In genomic region chr12:100275850-100276249, GRCm38 (mm10) we compare ENCODE assay signal across 9 mouse cellular contexts.
A peak's percentile ranks its signal among the peaks of the same experiment; 100 is the strongest.
DNase-seq lines count a peak whose midpoint lies in the region; ATAC-seq and TF ChIP-seq lines count a peak whose summit lies in the region.
"Had no signal": no experiment of that assay in that cellular context is flagged by ENCODE, and none has a peak within 500 bp of the region (broad histone marks: within the 10 kb centered on the region; RNA-seq: fewer than 3 reads in every experiment).

No protein-coding gene starts in this region.

- H3K27me3 ChIP-seq in liver, postnatal 0 days (ENCODE audit: insufficient read depth, low read length) = no peaks in the 10 kb centered on the region
- H3K27me3 ChIP-seq in liver, embryonic 12.5 days (replicated peaks) = peaks cover 14% of the 10 kb centered on the region; the same call in 1 of the 2 replicates
- H3K27me3 ChIP-seq in heart, postnatal 0 days (ENCODE audit: control insufficient read depth, insufficient read depth, low read length) = no peaks in the 10 kb centered on the region
- no peaks in the 10 kb centered on the region for H3K27me3 ChIP-seq in lung, embryonic 14.5 days (ENCODE audit: insufficient read depth, low read length)
- H3K27me3 ChIP-seq in stomach, embryonic 16.5 days (ENCODE audit: control insufficient read depth, insufficient read depth, low read length) = no peaks in the 10 kb centered on the region
- H3K27me3 ChIP-seq: liver, embryonic 13.5 days had no signal

- WGBS in liver, postnatal 0 days (ENCODE audit: insufficient replicate concordance) = 64% methylated on average over 5 of the region's 5 CpGs
- WGBS in liver, embryonic 12.5 days (ENCODE audit: insufficient replicate concordance) = 69% methylated on average over 5 of the region's 5 CpGs
- 35% methylated on average over 5 of the region's 5 CpGs for WGBS in heart, postnatal 0 days
- 60% methylated on average over 5 of the region's 5 CpGs for WGBS in lung, embryonic 14.5 days
- 57% methylated on average over 5 of the region's 5 CpGs for WGBS in stomach, embryonic 16.5 days

- TF ChIP-seq CTCF in liver, postnatal 0 days (IDR thresholded peaks at IDR 0.05; ENCODE audit: low read depth) = no peak
- TF ChIP-seq CTCF in heart, postnatal 0 days (IDR thresholded peaks at IDR 0.05; ENCODE audit: low read depth) = no peak
- no peak for TF ChIP-seq CTCF in lung, embryonic 14.5 days (IDR thresholded peaks at IDR 0.05; ENCODE audit: low read depth)

- H3K36me3 ChIP-seq in liver, postnatal 0 days (replicated peaks; ENCODE audit: insufficient read depth, low read length) = no peaks in the 10 kb centered on the region
- H3K36me3 ChIP-seq in liver, embryonic 12.5 days = no peaks in the 10 kb centered on the region
- no peaks in the 10 kb centered on the region for H3K36me3 ChIP-seq in heart, postnatal 0 days (replicated peaks; ENCODE audit: control insufficient read depth, insufficient read depth, low read length)
- no peaks in the 10 kb centered on the region for H3K36me3 ChIP-seq in lung, embryonic 14.5 days (ENCODE audit: insufficient read depth)
- no peaks in the 10 kb centered on the region for H3K36me3 ChIP-seq in stomach, embryonic 16.5 days (ENCODE audit: control insufficient read depth, insufficient read depth, low read length)
- H3K36me3 ChIP-seq: liver, embryonic 13.5 days had no signal

- H3K9ac ChIP-seq in liver, postnatal 0 days (replicated peaks) = no peak overlapping the region
- H3K9ac ChIP-seq in liver, embryonic 12.5 days = no peak overlapping the region
- no peak overlapping the region for H3K9ac ChIP-seq in heart, postnatal 0 days (replicated peaks; ENCODE audit: low read depth, low read length)
- H3K9ac ChIP-seq in lung, embryonic 14.5 days = no peak overlapping the region
- no peak overlapping the region for H3K9ac ChIP-seq in stomach, embryonic 16.5 days (ENCODE audit: low read length)
- H3K9ac ChIP-seq: liver, embryonic 13.5 days had no signal

- H3K4me2 ChIP-seq in liver, postnatal 0 days (ENCODE audit: low read depth, low read length) = no peak overlapping the region
- H3K4me2 ChIP-seq in liver, embryonic 12.5 days = no peak overlapping the region
- no peak overlapping the region for H3K4me2 ChIP-seq in heart, postnatal 0 days (ENCODE audit: low read depth, low read length)
- H3K4me2 ChIP-seq in lung, embryonic 14.5 days = no peak overlapping the region
- H3K4me2 ChIP-seq in stomach, embryonic 16.5 days (ENCODE audit: low read depth, low read length) = no peak overlapping the region
- H3K4me2 ChIP-seq: liver, embryonic 13.5 days had no signal

- no peak overlapping the region for H3K4me3 ChIP-seq in liver, postnatal 0 days (ENCODE audit: low read depth, low read length)
- no peak overlapping the region for H3K4me3 ChIP-seq in liver, embryonic 12.5 days
- H3K4me3 ChIP-seq in heart, postnatal 0 days (ENCODE audit: low read depth, low read length) = no peak overlapping the region
- H3K4me3 ChIP-seq in lung, embryonic 14.5 days (ENCODE audit: low read depth, low read length) = no peak overlapping the region
- no peak overlapping the region for H3K4me3 ChIP-seq in stomach, embryonic 16.5 days (replicated peaks; ENCODE audit: low read length)
- H3K4me3 ChIP-seq: liver, embryonic 13.5 days had no signal

- peaks cover 14% of the 10 kb centered on the region for H3K4me1 ChIP-seq in liver, postnatal 0 days (ENCODE audit: insufficient read depth)
- peaks cover 24% of the 10 kb centered on the region for H3K4me1 ChIP-seq in liver, embryonic 12.5 days
- peaks cover 23% of the 10 kb centered on the region for H3K4me1 ChIP-seq in heart, postnatal 0 days (ENCODE audit: control insufficient read depth, insufficient read depth)
- peaks cover 21% of the 10 kb centered on the region for H3K4me1 ChIP-seq in lung, embryonic 14.5 days (ENCODE audit: insufficient read depth)
- H3K4me1 ChIP-seq in stomach, embryonic 16.5 days (ENCODE audit: control insufficient read depth, insufficient read depth, low read length) = peaks cover 32% of the 10 kb centered on the region

- ATAC-seq in liver, postnatal 0 days = 0 out of 2 replicates have a peak, but pooled peaks have one; percentile 27
- no peak for ATAC-seq in liver, embryonic 12.5 days
- peak; percentile 76 for ATAC-seq in heart, postnatal 0 days (ENCODE audit: insufficient read depth, low read depth)
- ATAC-seq in lung, embryonic 14.5 days (ENCODE audit: insufficient read depth) = peak; percentile 37; the same call in 1 of the 2 replicates
- 0 out of 2 replicates have a peak, but pooled peaks have one; percentile 28 for ATAC-seq in stomach, embryonic 16.5 days (ENCODE audit: insufficient read depth, low FRiP score)

- no peaks in the 10 kb centered on the region for H3K9me3 ChIP-seq in liver, postnatal 0 days (ENCODE audit: low read length)
- no peaks in the 10 kb centered on the region for H3K9me3 ChIP-seq in liver, embryonic 12.5 days (replicated peaks)
- no peaks in the 10 kb centered on the region for H3K9me3 ChIP-seq in heart, postnatal 0 days (replicated peaks; ENCODE audit: control insufficient read depth, low read length)
- H3K9me3 ChIP-seq in lung, embryonic 14.5 days (ENCODE audit: low read depth, low read length) = no peaks in the 10 kb centered on the region
- H3K9me3 ChIP-seq in stomach, embryonic 16.5 days (replicated peaks; ENCODE audit: control insufficient read depth, low read length) = no peaks in the 10 kb centered on the region
- H3K9me3 ChIP-seq: liver, embryonic 13.5 days had no signal

- no peak for DNase-seq in liver, postnatal 0 days
- DNase-seq in adrenal gland, postnatal 25 days = peak; percentile 83
- DNase-seq in heart, postnatal 0 days (ENCODE audit: low spot score) = peak; percentile 80
- DNase-seq in lung, embryonic 14.5 days = peak; percentile 82
- no peak for DNase-seq in frontal cortex, postnatal 14 days (ENCODE audit: low spot score in 2 of 2)
- DNase-seq in liver = no peak
- DNase-seq: liver, embryonic 13.5 days had no signal

- TF ChIP-seq EP300 in liver, postnatal 0 days (IDR thresholded peaks at IDR 0.05; ENCODE audit: low read depth) = no peak
- peak; percentile 46; the same call in 1 of the 2 replicates for TF ChIP-seq EP300 in heart, postnatal 0 days (IDR thresholded peaks at IDR 0.05; ENCODE audit: low read depth)

- H3K27ac ChIP-seq in liver, postnatal 0 days (ENCODE audit: low read depth) = no peak overlapping the region
- no peak overlapping the region for H3K27ac ChIP-seq in liver, embryonic 12.5 days
- H3K27ac ChIP-seq in heart, postnatal 0 days (ENCODE audit: low read depth) = peak overlapping the region; percentile 55
- no peak overlapping the region for H3K27ac ChIP-seq in lung, embryonic 14.5 days (ENCODE audit: low read depth)
- H3K27ac ChIP-seq in stomach, embryonic 16.5 days (ENCODE audit: low read length) = peak overlapping the region; percentile 67
- H3K27ac ChIP-seq: liver, embryonic 13.5 days had no signal

Comparison
In these comparisons a context has a peak if more than half of its experiments do, and no peak if none do; other contexts are left out.
1. DNase-seq: peak in adrenal gland, postnatal 25 days (single experiment), heart, postnatal 0 days (single experiment) and lung, embryonic 14.5 days (single experiment); none in liver, postnatal 0 days (single experiment), frontal cortex, postnatal 14 days (0 of 2) and liver (single experiment).
2. H3K27ac ChIP-seq: peak in heart, postnatal 0 days (single experiment) and stomach, embryonic 16.5 days (single experiment); none in liver, postnatal 0 days (single experiment), liver, embryonic 12.5 days (single experiment) and lung, embryonic 14.5 days (single experiment).